Mouse (Mus musculus) liver, adult 2 months (tissue): ENCODE results near the gene Scamp4. TPM values are rescaled to one million over a fixed set of nuclear protein-coding genes. Genes with fewer than 3 reads are reported as not detected.

Source experiments
- DNase-seq: peaks from one replicate; pipeline ENCODE4 v3.0.0-alpha.2; 2011; ENCODE audit warnings: low read depth, low spot score; ENCODE audit errors: extremely low read depth
- H3K27ac ChIP-seq: fragments of 200-500 bp; replicated peaks from 2 replicates; pipeline ENCODE4 v1.5.1; 2012; ENCODE audit warnings: low read depth, mild to moderate bottlenecking, control low read depth, inconsistent platforms, low read length; ENCODE audit not compliant: insufficient read depth
- H3K27me3 ChIP-seq: fragments of 200-500 bp; 2 replicates; pipeline ENCODE4 v1.6.1; 2012; ENCODE audit warnings: mild to moderate bottlenecking, moderate library complexity, low read length, inconsistent platforms; ENCODE audit not compliant: control insufficient read depth, insufficient read depth
- H3K36me3 ChIP-seq: fragments of 200-500 bp; 2 replicates; pipeline ENCODE4 v1.6.1; 2012; ENCODE audit warnings: low read length, inconsistent platforms; ENCODE audit not compliant: control insufficient read depth, insufficient read depth
- H3K4me1 ChIP-seq: fragments of 200-500 bp; 2 replicates; pipeline ENCODE4 v1.6.1; 2011; ENCODE audit warnings: low read length; ENCODE audit not compliant: control insufficient read depth, insufficient read depth
- H3K4me3 ChIP-seq: fragments of 200-500 bp; 2 replicates; pipeline ENCODE4 v1.5.1; 2011; ENCODE audit warnings: low read depth, mild to moderate bottlenecking, control low read depth, low read length, moderate library complexity; ENCODE audit not compliant: insufficient read depth
- H3K79me2 ChIP-seq: fragments of 200-500 bp; 2 replicates; pipeline ENCODE4 v1.6.1; 2012; ENCODE audit warnings: inconsistent platforms, mild to moderate bottlenecking, low read length, moderate library complexity; ENCODE audit not compliant: control insufficient read depth, insufficient read depth
- H3K9ac ChIP-seq: fragments of 200-500 bp; 2 replicates; pipeline ENCODE4 v1.6.1; 2012; ENCODE audit warnings: low read depth, mild to moderate bottlenecking, control low read depth, inconsistent platforms, low read length
- CTCF ChIP-seq: fragments of 200-500 bp; IDR thresholded peaks from 2 replicates; pipeline ENCODE4 v1.5.1; 2011; ENCODE audit warnings: low read depth, low read length, control low read depth
- POLR2A ChIP-seq: fragments of 200-500 bp; IDR thresholded peaks from 2 replicates; pipeline ENCODE4 v1.6.1; 2011; ENCODE audit warnings: low read length, control low read depth; ENCODE audit not compliant: insufficient read depth; ENCODE audit errors: extremely low read depth
- WGBS: fragments of 180-500 bp; shearing (Covaris S2); methylation state at CpG from one replicate; pipeline ENCODE4 v1.1.7; 2018; 5-methylcytosine and 5-hydroxymethylcytosine counted together
- polyA plus RNA-seq: library from polyadenylated mRNA; depleted of rRNA; stranded (reverse); fragments of >200 nt; gene quantifications from 2 replicates; pipeline ENCODE4 v1.2.3, GENCODE M21; 2012
- total RNA-seq: library from RNA; depleted of rRNA; stranded (reverse); fragments of >200 nt; gene quantifications from 2 replicates; pipeline ENCODE4 v1.2.3, GENCODE M21; 2014

The Scamp4 gene
- total and polyA plus RNA-seq, 2 experiments, result 7.6 to 63.2 TPM

- H3K9ac ChIP-seq, result no peak overlapping the region
- no peaks in the 10 kb centered on the region for H3K27me3 ChIP-seq
- 32% methylated on average over 12 of the region's 12 CpGs for WGBS
- no peak overlapping the region for H3K4me3 ChIP-seq
- no peak for TF ChIP-seq CTCF
- no peak for TF ChIP-seq POLR2A
- peak overlapping the region; percentile 69 for H3K27ac ChIP-seq
- peaks cover 26% of the 10 kb centered on the region for H3K4me1 ChIP-seq
- no peaks in the 10 kb centered on the region for H3K36me3 ChIP-seq
- H3K79me2 ChIP-seq, result peaks cover 33% of the 10 kb centered on the region
- peak; percentile 86 for DNase-seq
These were observed 18.6 kb upstream of the Scamp4 start for GRCm38 (mm10) chr10:80584045-80584488.

GRCm38 (mm10) chr10:80584642-80585552 lies 17.8 kb upstream of the Scamp4 start:
- TF ChIP-seq POLR2A (no peak), CTCF (no peak)
- H3K4me3 ChIP-seq, result no peak overlapping the region
- H3K27ac ChIP-seq, result peak overlapping the region; percentile 69
- WGBS, result 61% methylated on average over 12 of the region's 12 CpGs
- peaks cover 42% of the 10 kb centered on the region for H3K79me2 ChIP-seq
- H3K27me3 ChIP-seq, result no peaks in the 10 kb centered on the region
- no peak for DNase-seq
- H3K4me1 ChIP-seq, result peaks cover 27% of the 10 kb centered on the region
- H3K9ac ChIP-seq, result peak overlapping the region; percentile 20
- no peaks in the 10 kb centered on the region for H3K36me3 ChIP-seq

GRCm38 (mm10) chr10:80585581-80585980 lies 17.1 kb upstream of the Scamp4 start:
- Histone ChIP-seq H3K27ac (no peak overlapping the region), H3K36me3 (no peaks in the 10 kb centered on the region), H3K4me1 (peaks cover 27% of the 10 kb centered on the region), H3K9ac (no peak overlapping the region), H3K27me3 (no peaks in the 10 kb centered on the region), H3K4me3 (no peak overlapping the region), H3K79me2 (peaks cover 43% of the 10 kb centered on the region)
- no peak for DNase-seq
- WGBS, result 85% methylated on average over 8 of the region's 8 CpGs
- TF ChIP-seq POLR2A (no peak), CTCF (no peak)

GRCm38 (mm10) chr10:80586407-80587304 lies 16.0 kb upstream of the Scamp4 start:
- no peak overlapping the region for H3K4me3 ChIP-seq
- H3K27ac ChIP-seq, result peak overlapping the region; percentile 38; the same call in 1 of the 2 replicates
- no peak overlapping the region for H3K9ac ChIP-seq
- no peaks in the 10 kb centered on the region for H3K27me3 ChIP-seq
- 95% methylated on average over 48 of the region's 51 CpGs for WGBS
- TF ChIP-seq CTCF (no peak), POLR2A (no peak)
- peaks cover 27% of the 10 kb centered on the region for H3K4me1 ChIP-seq
- no peaks in the 10 kb centered on the region for H3K36me3 ChIP-seq
- H3K79me2 ChIP-seq, result peaks cover 43% of the 10 kb centered on the region
- no peak for DNase-seq

- H3K27ac ChIP-seq, result peak overlapping the region; percentile 38; the same call in 1 of the 2 replicates
- 54% methylated on average over 4 of the region's 4 CpGs for WGBS
- no peak for DNase-seq
These were observed 15.4 kb upstream of the Scamp4 start for GRCm38 (mm10) chr10:80587305-80587657.

More at GRCm38 (mm10) chr10:80587305-80587657, 15.4 kb upstream of the Scamp4 start:
- TF ChIP-seq POLR2A, result no peak
- TF ChIP-seq CTCF, result no peak
- H3K36me3 ChIP-seq, result no peaks in the 10 kb centered on the region
- no peak overlapping the region for H3K4me3 ChIP-seq
- peaks cover 43% of the 10 kb centered on the region for H3K79me2 ChIP-seq
- H3K27me3 ChIP-seq, result no peaks in the 10 kb centered on the region
- H3K4me1 ChIP-seq, result peaks cover 27% of the 10 kb centered on the region
- no peak overlapping the region for H3K9ac ChIP-seq
